Mouse (Mus musculus): ENCODE data around the gene Clic3. TPM values are rescaled to one million over a fixed set of nuclear protein-coding genes. Genes with fewer than 3 reads are reported as not detected.

Gene Clic3
- polyA plus RNA-seq, 1 experiment, result not detected

DNA sequence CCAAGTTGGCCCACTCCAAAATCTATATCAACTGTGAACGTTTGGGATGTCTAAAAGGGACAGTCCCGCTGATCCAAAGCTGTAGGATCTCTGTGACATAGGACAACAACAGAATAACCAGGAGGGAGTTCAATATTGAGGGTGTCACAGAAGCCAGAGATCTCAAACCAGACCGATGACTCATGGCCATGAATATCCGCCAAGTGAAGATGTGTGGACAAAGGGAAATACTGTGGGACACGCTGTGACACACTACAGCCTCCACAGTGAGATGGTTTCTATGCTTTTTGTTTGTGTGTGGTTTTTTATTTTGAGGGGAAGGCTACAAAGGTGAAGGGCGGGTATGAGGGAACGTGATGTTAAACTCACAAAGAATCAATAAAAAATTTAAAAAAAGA lies 32.0 kb downstream of the Clic3 start:
- Histone ChIP-seq H3K4me1 (ENCODE audit: control insufficient read depth, insufficient read depth, low read length) (0 out of 2 replicates have a peak, but pooled peaks cover 4% of the 10 kb centered on the region), H3K27ac (ENCODE audit: insufficient read depth, low read depth, low read length) (no peak overlapping the region), H3K4me3 (ENCODE audit: insufficient read depth, low read depth, low read length) (no peak overlapping the region)
- TF ChIP-seq POLR2A (IDR thresholded peaks at IDR 0.05; ENCODE audit: insufficient read depth, low read depth, low read length) (no peak), CTCF (IDR thresholded peaks at IDR 0.05; ENCODE audit: insufficient read depth, low read depth, low read length) (no peak)
- 77% methylated on average over 7 of the region's 7 CpGs for whole genome bisulfite sequencing

DNA sequence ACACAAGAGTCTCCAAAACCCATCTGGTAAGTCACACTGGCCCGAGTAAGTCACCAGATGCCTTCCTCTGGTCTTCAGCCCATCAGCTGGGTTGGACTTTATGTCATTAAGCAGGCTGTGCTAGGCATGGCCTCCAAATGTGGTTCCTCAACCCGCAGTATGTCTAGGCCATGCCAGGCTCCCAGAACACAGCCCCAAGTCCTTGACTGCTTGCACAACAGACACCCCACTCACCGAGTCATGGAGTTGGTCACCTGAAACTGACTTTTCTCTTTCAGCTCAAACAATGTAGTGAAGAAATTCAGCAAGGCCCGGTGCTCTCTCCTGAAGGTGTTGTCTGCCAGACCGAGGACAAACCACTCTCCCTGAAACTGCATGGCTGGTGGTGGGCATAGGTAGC lies 36.4 kb downstream of the Clic3 start:
- WGBS, result 90% methylated on average over 5 of the region's 5 CpGs
- TF ChIP-seq POLR2A (IDR thresholded peaks at IDR 0.05; ENCODE audit: insufficient read depth, low read depth, low read length) (no peak), CTCF (IDR thresholded peaks at IDR 0.05; ENCODE audit: insufficient read depth, low read depth, low read length) (no peak)
- no peak overlapping the region for H3K27ac ChIP-seq (ENCODE audit: insufficient read depth, low read depth, low read length)

DNA sequence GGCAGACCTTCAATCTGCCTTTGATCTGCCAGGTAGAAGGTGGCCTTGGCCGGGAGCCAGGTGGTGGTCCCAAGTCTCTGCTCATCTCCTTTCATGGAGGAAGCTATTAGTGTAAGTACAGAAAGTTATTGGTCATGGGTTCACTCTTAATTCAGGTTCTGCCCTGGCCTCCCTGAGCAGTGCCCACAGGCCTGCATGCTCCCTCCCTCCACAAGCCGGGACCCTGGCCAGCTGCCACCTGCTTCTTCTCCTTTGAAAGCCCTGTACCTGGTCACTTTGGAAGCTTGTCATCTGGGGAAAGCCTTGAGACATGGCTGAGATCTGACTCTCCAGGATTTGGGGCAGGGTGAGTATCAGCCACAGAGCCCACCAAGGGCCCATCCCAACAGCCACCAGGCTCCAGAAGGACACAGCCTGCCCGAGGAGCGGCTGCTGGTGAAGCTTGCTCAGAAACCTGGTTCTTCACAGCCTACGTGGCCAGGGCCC lies 36.9 kb downstream of the Clic3 start, which contains the start of gene Lcn12:
TSS of gene Lcn12 (minus strand) at position 436 of the 486 bp plus-strand sequence.
- TF ChIP-seq CTCF (IDR thresholded peaks at IDR 0.05; ENCODE audit: insufficient read depth, low read depth, low read length), result no peak
- TF ChIP-seq POLR2A (IDR thresholded peaks at IDR 0.05; ENCODE audit: insufficient read depth, low read depth, low read length), result no peak
- Histone ChIP-seq H3K4me3 (ENCODE audit: insufficient read depth, low read depth, low read length) (no peak within 1 kb of the TSS), H3K27ac (ENCODE audit: insufficient read depth, low read depth, low read length) (no peak within 1 kb of the TSS), H3K4me1 (ENCODE audit: control insufficient read depth, insufficient read depth, low read length) (0 out of 2 replicates have a peak, but pooled peaks cover 3% of the 10 kb centered on the region)
- WGBS, result 87% methylated on average over 5 of the region's 5 CpGs

More for the DNA sequence above, 36.4 kb downstream of the Clic3 start:
- Histone ChIP-seq H3K4me3 (ENCODE audit: insufficient read depth, low read depth, low read length) (no peak overlapping the region), H3K4me1 (ENCODE audit: control insufficient read depth, insufficient read depth, low read length) (0 out of 2 replicates have a peak, but pooled peaks cover 3% of the 10 kb centered on the region)

DNA sequence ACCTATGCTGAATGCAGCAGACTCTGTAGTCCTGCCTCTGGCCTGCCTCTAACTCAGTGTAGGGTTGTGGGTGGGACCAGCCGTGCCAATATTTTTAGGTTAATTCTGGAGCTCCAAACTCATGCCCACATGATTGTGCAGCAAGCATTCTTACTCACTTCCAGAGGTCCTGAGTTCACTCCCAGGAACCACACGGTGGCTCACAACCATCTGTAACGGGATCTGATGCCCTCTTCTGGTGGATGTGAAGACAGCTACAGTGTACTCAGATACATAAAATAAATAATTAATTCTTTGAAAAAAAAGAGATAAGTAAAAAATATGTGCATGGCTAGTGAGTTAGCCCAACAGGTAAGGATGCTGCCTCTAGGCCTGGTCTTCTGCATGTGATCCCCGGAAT lies 39.8 kb downstream of the Clic3 start:
- Histone ChIP-seq H3K4me1 (ENCODE audit: control insufficient read depth, insufficient read depth, low read length) (peaks cover 7% of the 10 kb centered on the region), H3K4me3 (ENCODE audit: insufficient read depth, low read depth, low read length) (no peak overlapping the region), H3K27ac (ENCODE audit: insufficient read depth, low read depth, low read length) (no peak overlapping the region)
- WGBS, result 33% methylated on average over 4 of the region's 4 CpGs
- TF ChIP-seq CTCF (IDR thresholded peaks at IDR 0.05; ENCODE audit: insufficient read depth, low read depth, low read length) (no peak), POLR2A (IDR thresholded peaks at IDR 0.05; ENCODE audit: insufficient read depth, low read depth, low read length) (no peak)

DNA sequence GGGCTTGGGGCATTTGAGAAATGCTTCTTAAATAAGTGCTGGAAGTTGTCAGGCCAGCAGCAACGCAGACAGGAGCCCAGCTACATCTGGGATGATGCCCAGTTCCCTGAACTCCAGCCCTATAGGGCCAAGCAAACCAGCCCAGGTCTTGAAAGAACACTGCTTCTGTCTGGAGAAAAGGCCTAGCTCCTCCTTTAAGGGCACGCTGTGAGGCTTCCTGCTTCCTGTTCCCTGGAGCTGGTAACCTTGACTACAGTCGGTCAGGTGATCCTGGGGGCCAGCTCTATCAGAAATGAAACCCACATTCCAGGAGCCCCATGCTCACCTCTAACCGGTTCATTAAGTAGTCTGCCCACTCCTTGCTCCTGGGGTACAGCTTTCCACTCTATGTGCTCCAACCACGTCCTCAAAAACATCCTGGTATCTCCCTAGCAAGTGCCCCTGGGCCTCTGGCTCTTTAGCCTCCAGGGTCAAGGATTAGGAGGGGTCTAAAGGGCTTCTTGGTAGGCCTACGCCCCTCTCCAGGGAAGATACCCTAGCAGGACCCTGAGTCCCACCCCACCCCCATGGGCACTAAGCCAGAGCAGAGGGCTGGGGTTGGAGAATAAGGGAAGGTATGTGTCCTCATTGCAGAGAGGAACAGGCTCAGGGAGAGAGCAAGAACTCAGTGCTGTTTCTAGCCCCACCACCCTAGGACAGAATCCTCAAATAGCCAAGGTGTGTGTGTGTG lies 41.4 kb downstream of the Clic3 start:
- Histone ChIP-seq H3K4me3 (ENCODE audit: insufficient read depth, low read depth, low read length) (no peak overlapping the region), H3K27ac (ENCODE audit: insufficient read depth, low read depth, low read length) (peak overlapping the region; percentile 25; the same call in 1 of the 2 replicates), H3K4me1 (ENCODE audit: control insufficient read depth, insufficient read depth, low read length) (peaks cover 20% of the 10 kb centered on the region)
- 50% methylated on average over 6 of the region's 6 CpGs for WGBS
- no peak for TF ChIP-seq POLR2A (IDR thresholded peaks at IDR 0.05; ENCODE audit: insufficient read depth, low read depth, low read length)
- no peak for TF ChIP-seq CTCF (IDR thresholded peaks at IDR 0.05; ENCODE audit: insufficient read depth, low read depth, low read length)

DNA sequence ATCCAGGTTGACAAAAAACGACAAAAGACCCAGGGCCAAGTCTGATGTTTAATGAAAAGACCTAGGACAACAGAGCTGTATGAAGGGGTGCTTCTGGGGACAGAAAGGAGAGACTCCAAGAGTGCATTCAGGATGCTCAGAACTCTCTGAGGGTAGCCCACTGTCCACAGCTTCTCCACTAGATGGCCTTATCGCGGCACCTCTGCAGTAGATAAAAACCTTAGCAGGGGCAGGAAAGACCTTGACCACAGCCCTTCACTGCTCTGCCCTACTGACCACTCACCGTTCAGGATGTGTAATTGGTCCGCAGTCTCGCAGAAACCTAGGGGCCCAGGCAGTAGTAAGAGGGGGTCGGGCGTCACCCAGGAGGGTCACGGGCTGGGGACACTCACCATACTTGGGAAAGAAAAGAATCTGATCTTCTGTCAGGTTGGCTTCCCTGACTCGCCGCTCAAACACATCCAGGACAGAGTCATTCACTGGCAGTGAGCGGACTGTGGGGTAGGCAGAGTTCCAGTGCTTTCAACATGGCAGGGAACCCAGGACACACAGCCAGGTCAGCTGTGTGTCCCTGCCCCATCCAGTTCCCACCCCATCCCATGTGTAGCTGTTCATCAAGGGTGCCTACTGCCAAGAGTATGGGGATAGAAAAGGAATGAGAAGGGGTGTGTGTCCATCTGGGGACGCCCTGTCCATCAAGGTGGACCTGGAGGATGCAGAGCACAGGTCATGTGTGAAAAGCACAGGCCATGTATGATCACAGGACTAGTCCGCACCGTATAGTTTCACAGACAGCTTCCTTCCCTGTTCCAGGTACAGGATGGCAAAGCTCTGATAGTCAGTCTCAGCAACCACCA lies 42.2 kb downstream of the Clic3 start:
- no peak overlapping the region for H3K4me3 ChIP-seq (ENCODE audit: insufficient read depth, low read depth, low read length)
- H3K27ac ChIP-seq (ENCODE audit: insufficient read depth, low read depth, low read length), result no peak overlapping the region
- 79% methylated on average over 15 of the region's 15 CpGs for WGBS
- no peak for TF ChIP-seq POLR2A (IDR thresholded peaks at IDR 0.05; ENCODE audit: insufficient read depth, low read depth, low read length)
- TF ChIP-seq CTCF (IDR thresholded peaks at IDR 0.05; ENCODE audit: insufficient read depth, low read depth, low read length), result no peak
- H3K4me1 ChIP-seq (ENCODE audit: control insufficient read depth, insufficient read depth, low read length), result peaks cover 20% of the 10 kb centered on the region

DNA sequence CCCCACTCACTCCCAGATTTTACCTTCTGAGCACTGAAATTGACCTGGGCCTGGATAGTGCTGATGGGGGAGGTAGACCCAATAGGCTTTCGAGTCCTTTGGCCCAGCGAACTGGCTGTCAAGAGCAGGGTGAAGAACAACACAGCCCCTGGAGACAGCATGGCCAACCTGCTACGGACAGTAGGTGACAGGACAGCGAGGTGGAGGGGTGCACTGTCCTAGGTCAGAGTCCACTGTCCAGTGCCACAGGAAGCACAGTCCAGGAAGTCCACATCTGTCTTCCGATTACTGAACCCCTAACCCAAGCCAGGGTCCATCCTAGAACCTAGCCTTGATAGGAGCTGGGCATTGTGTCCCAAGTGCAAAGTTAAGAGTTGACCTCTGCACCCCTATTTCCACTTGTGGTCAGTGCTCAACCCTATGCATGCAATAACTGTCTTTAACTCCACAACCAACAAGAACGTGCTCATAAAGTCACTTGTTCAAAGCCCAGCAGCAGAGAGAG lies 43.5 kb downstream of the Clic3 start:
- TF ChIP-seq POLR2A (IDR thresholded peaks at IDR 0.05; ENCODE audit: insufficient read depth, low read depth, low read length) (no peak), CTCF (IDR thresholded peaks at IDR 0.05; ENCODE audit: insufficient read depth, low read depth, low read length) (no peak)
- WGBS, result 65% methylated on average over 6 of the region's 6 CpGs
- H3K27ac ChIP-seq (ENCODE audit: insufficient read depth, low read depth, low read length), result peak overlapping the region; percentile 79; the same call in 1 of the 2 replicates

DNA sequence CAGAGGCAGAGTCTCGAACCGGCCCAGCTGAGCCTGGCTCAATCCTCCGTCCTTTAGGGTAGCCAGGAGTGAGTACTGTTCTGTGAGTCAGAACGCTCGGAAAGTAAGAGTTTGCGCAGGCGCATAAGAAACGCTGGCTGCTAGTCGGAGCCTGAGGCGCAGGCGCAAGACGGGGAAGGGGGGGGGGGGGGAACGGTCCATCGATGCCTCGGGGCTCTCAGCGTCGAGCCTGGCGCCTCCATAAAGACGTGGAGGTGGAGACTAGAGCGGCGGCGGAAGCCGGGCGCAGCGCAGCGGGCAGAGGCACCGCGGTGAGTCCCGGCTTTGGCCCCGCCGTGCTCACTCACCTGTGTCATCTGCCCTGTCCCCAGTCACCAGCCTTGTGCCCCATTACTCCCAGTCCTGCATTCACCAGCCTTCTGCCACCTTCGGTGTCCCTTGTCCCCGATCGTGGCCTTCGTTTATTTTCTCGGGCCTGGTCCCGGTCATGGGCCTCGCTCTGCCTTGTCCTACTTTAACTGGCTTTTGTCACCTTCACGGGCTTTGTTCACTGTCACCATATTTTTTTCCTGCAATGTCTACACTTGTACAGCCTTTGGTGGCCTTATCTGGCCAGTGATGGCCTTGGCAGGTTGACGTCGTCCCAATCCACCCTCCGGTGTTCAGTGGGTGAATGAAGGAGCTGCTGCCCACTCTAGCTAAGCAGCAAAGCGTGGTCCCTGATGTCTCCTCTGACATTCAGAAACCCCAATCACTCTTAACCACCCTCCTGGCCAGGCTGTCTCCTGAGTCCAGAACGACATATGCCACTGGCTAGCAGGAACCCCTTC lies 44.2 kb downstream of the Clic3 start, which contains the start of gene Fbxw5:
TSS of gene Fbxw5 (plus strand) at position 175 of the 830 bp plus-strand sequence.
- TF ChIP-seq CTCF (IDR thresholded peaks at IDR 0.05; ENCODE audit: insufficient read depth, low read depth, low read length) (no peak), POLR2A (IDR thresholded peaks at IDR 0.05; ENCODE audit: insufficient read depth, low read depth, low read length) (peak; percentile 82)
- Histone ChIP-seq H3K27ac (ENCODE audit: insufficient read depth, low read depth, low read length) (peak within 1 kb of the TSS; percentile 79), H3K4me1 (ENCODE audit: control insufficient read depth, insufficient read depth, low read length) (peaks cover 20% of the 10 kb centered on the region), H3K4me3 (ENCODE audit: insufficient read depth, low read depth, low read length) (peak within 1 kb of the TSS; percentile 94)
- under 1% methylated on average over 43 of the region's 44 CpGs for WGBS

More for the DNA sequence above, 43.5 kb downstream of the Clic3 start:
- peak overlapping the region; percentile 38 for H3K4me3 ChIP-seq (ENCODE audit: insufficient read depth, low read depth, low read length)
- H3K4me1 ChIP-seq (ENCODE audit: control insufficient read depth, insufficient read depth, low read length), result peaks cover 20% of the 10 kb centered on the region
